Mouse (Mus musculus): ENCODE results near the gene Akap6. TPM values are rescaled to one million over a fixed set of nuclear protein-coding genes. Genes with fewer than 3 reads are reported as not detected.

The Akap6 gene
- total and polyA plus RNA-seq, 3 experiments, result 0.12 to 0.42 (median 0.33) TPM

GRCm38 (mm10) chr12:52711857-52712640 is 12.9 kb downstream of the Akap6 start:
- no peak overlapping the region for H3K9ac ChIP-seq (ENCODE audit: insufficient read depth, low read depth)
- DNase-seq (ENCODE audit: extremely low read depth), result no peak
- H3K9me3 ChIP-seq (replicated peaks; ENCODE audit: low read length), result no peaks in the 10 kb centered on the region
- no peaks in the 10 kb centered on the region for H3K27me3 ChIP-seq (replicated peaks)
- no peak overlapping the region for H3K27ac ChIP-seq (ENCODE audit: insufficient read depth, low read depth)
- no peaks in the 10 kb centered on the region for H3K79me2 ChIP-seq (replicated peaks; ENCODE audit: control insufficient read depth, extremely low read depth, insufficient read depth, poor library complexity, severe bottlenecking)
- H3K4me2 ChIP-seq (ENCODE audit: insufficient read depth, low read depth, poor library complexity, severe bottlenecking), result no peak overlapping the region
- TF ChIP-seq GABPA (IDR thresholded peaks at IDR 0.05; ENCODE audit: insufficient replicate concordance, low read depth, low read length) (no peak), ELF1 (IDR thresholded peaks at IDR 0.05; ENCODE audit: low read depth, low read length) (no peak), E2F4 (IDR thresholded peaks at IDR 0.05; ENCODE audit: insufficient replicate concordance, low read depth, low read length) (no peak), SIN3A (IDR thresholded peaks at IDR 0.05; ENCODE audit: low read length) (no peak), NRF1 (IDR thresholded peaks at IDR 0.05; ENCODE audit: low read depth, low read length) (no peak), RCOR1 (conservative IDR thresholded peaks at IDR 0.05; ENCODE audit: low read depth, low read length) (no peak), BHLHE40 (IDR thresholded peaks at IDR 0.05; ENCODE audit: low read depth, low read length) (no peak), CHD1 (IDR thresholded peaks at IDR 0.05; ENCODE audit: low read depth, low read length) (no peak), ZC3H11A (IDR thresholded peaks at IDR 0.05; ENCODE audit: low read depth, low read length) (no peak), NELFE (IDR thresholded peaks at IDR 0.05; ENCODE audit: low read depth, low read length) (no peak), CHD2 (IDR thresholded peaks at IDR 0.05; ENCODE audit: low read length) (no peak), ETS1 (conservative IDR thresholded peaks at IDR 0.05; ENCODE audit: low read depth, low read length) (no peak), PAX5 (IDR thresholded peaks at IDR 0.05; ENCODE audit: low read length) (no peak), RAD21 (IDR thresholded peaks at IDR 0.05; ENCODE audit: low read depth, low read length) (no peak), MAZ (IDR thresholded peaks at IDR 0.05; ENCODE audit: low read depth, low read length) (no peak), MYC (IDR thresholded peaks at IDR 0.05; ENCODE audit: low read depth, low read length) (no peak), MAFK (IDR thresholded peaks at IDR 0.05; ENCODE audit: insufficient replicate concordance, low read length) (no peak), ZMIZ1 (IDR thresholded peaks at IDR 0.05; ENCODE audit: low read depth, low read length) (no peak), CTCF (conservative IDR thresholded peaks at IDR 0.05 in 1 of 2, IDR thresholded peaks at IDR 0.05 in 1 of 2; ENCODE audit: low read depth in 2 of 2, low read length in 2 of 2) (no peak), SMC3 (IDR thresholded peaks at IDR 0.05; ENCODE audit: low read depth, low read length) (no peak)
- H3K4me1 ChIP-seq (ENCODE audit: control insufficient read depth in 1 of 2, insufficient read depth in 2 of 2), result peaks cover 3 to 10% of the 10 kb centered on the region in 2 experiments
- H3K36me3 ChIP-seq (replicated peaks in 1 of 2; ENCODE audit: control insufficient read depth in 1 of 2, insufficient read depth in 1 of 2, low read length in 1 of 2), result no peaks in the 10 kb centered on the region
- in situ Hi-C loops (cut with MboI; ENCODE audit: low pct_ligation_motif_present, low pct_unique_long_range_greater_than_20kb, low sequenced_read_pairs) (no loop called here), dilution Hi-C loops (cut with MboI; ENCODE audit: extremely low pct_ligation_motif_present, extremely low pct_unique_long_range_greater_than_20kb, low sequenced_read_pairs) (no loop called here)
- H3K4me3 ChIP-seq (replicated peaks in 1 of 3; ENCODE audit: low read depth in 2 of 3, low read length in 2 of 3, poor library complexity in 1 of 3), result no peak overlapping the region

GRCm38 (mm10) chr12:52718392-52718791 is 19.2 kb downstream of the Akap6 start:
- Histone ChIP-seq H3K27ac (ENCODE audit: insufficient read depth, low read depth) (no peak overlapping the region), H3K9me3 (replicated peaks; ENCODE audit: low read length) (no peaks in the 10 kb centered on the region), H3K4me2 (ENCODE audit: insufficient read depth, low read depth, poor library complexity, severe bottlenecking) (no peak overlapping the region), H3K79me2 (replicated peaks; ENCODE audit: control insufficient read depth, extremely low read depth, insufficient read depth, poor library complexity, severe bottlenecking) (no peaks in the 10 kb centered on the region), H3K36me3 (replicated peaks in 1 of 2; ENCODE audit: control insufficient read depth in 1 of 2, insufficient read depth in 1 of 2, low read length in 1 of 2) (no peaks in the 10 kb centered on the region), H3K9ac (ENCODE audit: insufficient read depth, low read depth) (no peak overlapping the region), H3K27me3 (replicated peaks) (no peaks in the 10 kb centered on the region), H3K4me1 (ENCODE audit: control insufficient read depth in 1 of 2, insufficient read depth in 2 of 2) (peaks cover 4 to 10% of the 10 kb centered on the region in 2 experiments), H3K4me3 (replicated peaks in 1 of 3; ENCODE audit: low read depth in 2 of 3, low read length in 2 of 3, poor library complexity in 1 of 3) (no peak overlapping the region)
- no peak for DNase-seq (ENCODE audit: extremely low read depth)
- no peak for TF ChIP-seq EP300 (IDR thresholded peaks at IDR 0.05; ENCODE audit: low read length)
- no peak for TF ChIP-seq RAD21 (IDR thresholded peaks at IDR 0.05; ENCODE audit: low read depth, low read length)
- TF ChIP-seq BHLHE40 (IDR thresholded peaks at IDR 0.05; ENCODE audit: low read depth, low read length), result no peak
- TF ChIP-seq MEF2A (IDR thresholded peaks at IDR 0.05; ENCODE audit: borderline replicate concordance, low read depth, low read length), result no peak
- no peak for TF ChIP-seq CHD2 (IDR thresholded peaks at IDR 0.05; ENCODE audit: low read length)
- TF ChIP-seq SIN3A (IDR thresholded peaks at IDR 0.05; ENCODE audit: low read length), result no peak
- TF ChIP-seq JUN (IDR thresholded peaks at IDR 0.05; ENCODE audit: insufficient read depth, low read depth, low read length), result no peak
- dilution Hi-C loops (cut with MboI; ENCODE audit: extremely low pct_ligation_motif_present, extremely low pct_unique_long_range_greater_than_20kb, low sequenced_read_pairs), result no loop called here
- in situ Hi-C loops (cut with MboI; ENCODE audit: low pct_ligation_motif_present, low pct_unique_long_range_greater_than_20kb, low sequenced_read_pairs), result no loop called here
